In genomic region chr14:121405546-121405945, GRCm38 (mm10) we compare ENCODE assay signal across 10 mouse cellular contexts. TPM values are rescaled to one million over a fixed set of nuclear protein-coding genes. Genes with fewer than 3 reads are reported as not detected.
A peak's percentile ranks its signal among the peaks of the same experiment; 100 is the strongest.
DNase-seq lines count a peak whose midpoint lies in the region; ATAC-seq and TF ChIP-seq lines count a peak whose summit lies in the region.
"Had no signal": no experiment of that assay in that cellular context is flagged by ENCODE, and none has a peak within 500 bp of the region (broad histone marks: within the 10 kb centered on the region; RNA-seq: fewer than 3 reads in every experiment).

No protein-coding gene starts in this region.

- no peaks in the 10 kb centered on the region for H3K36me3 ChIP-seq in testis, adult 2 months (ENCODE audit: control insufficient read depth, insufficient read depth, low read length)
- H3K36me3 ChIP-seq in liver, embryonic 13.5 days = no peaks in the 10 kb centered on the region

- peaks cover 8% of the 10 kb centered on the region for H3K4me1 ChIP-seq in testis, adult 2 months (ENCODE audit: control insufficient read depth, insufficient read depth, low read length)
- no peaks in the 10 kb centered on the region for H3K4me1 ChIP-seq in liver, embryonic 13.5 days (replicated peaks)

- H3K9me3 ChIP-seq in liver, embryonic 13.5 days (replicated peaks) = no peaks in the 10 kb centered on the region

- DNase-seq in CD4-positive, CD25-positive, alpha-beta regulatory T cell, adult 2 months (ENCODE audit: low read depth, low spot score) = peak; percentile 38
- DNase-seq in testis, postnatal 10 days (ENCODE audit: low spot score) = no peak
- no peak for DNase-seq in liver, embryonic 13.5 days
- DNase-seq in adrenal gland, adult 18-20 months (ENCODE audit: low spot score in 2 of 2) = no peak
- no peak for DNase-seq in yolk sac, embryonic 10.5 days (ENCODE audit: low spot score)
- no peak for DNase-seq in right cerebral cortex, postnatal 14 days
- DNase-seq: gastrocnemius, postnatal 25 days had no signal

- peak overlapping the region; percentile 55 for H3K4me2 ChIP-seq in liver, embryonic 13.5 days

- no peak for ATAC-seq in CD4-positive, CD25-positive, alpha-beta regulatory T cell, adult 4 months
- no peak for ATAC-seq in liver, embryonic 13.5 days (ENCODE audit: low read depth)

- H3K27ac ChIP-seq in testis, adult 2 months (ENCODE audit: control insufficient read depth, insufficient read depth, low read depth, low read length) = peak overlapping the region; percentile 85
- no peak overlapping the region for H3K27ac ChIP-seq in liver, embryonic 13.5 days
- H3K27ac ChIP-seq: macrophage had no signal

- H3K27me3 ChIP-seq in testis, adult 2 months (ENCODE audit: control insufficient read depth, insufficient read depth, low read length) = no peaks in the 10 kb centered on the region
- H3K27me3 ChIP-seq in liver, embryonic 13.5 days = 0 out of 2 replicates have a peak, but pooled peaks cover 7% of the 10 kb centered on the region

- TF ChIP-seq POLR2A in testis, adult 2 months (IDR thresholded peaks at IDR 0.05; ENCODE audit: control insufficient read depth, low read depth, low read length) = no peak

- 36% methylated on average over 15 of the region's 15 CpGs for WGBS in liver, embryonic 13.5 days (ENCODE audit: insufficient replicate concordance)

- TF ChIP-seq CTCF in testis, adult 2 months (IDR thresholded peaks at IDR 0.05; ENCODE audit: control insufficient read depth, insufficient read depth, insufficient replicate concordance, low read depth, low read length) = no peak

- peak overlapping the region; percentile 84 for H3K4me3 ChIP-seq in testis, adult 2 months (ENCODE audit: control insufficient read depth, low read depth, low read length)
- peak overlapping the region; percentile 25 for H3K4me3 ChIP-seq in liver, embryonic 13.5 days (replicated peaks)

- no peak overlapping the region for H3K9ac ChIP-seq in liver, embryonic 13.5 days

RNA-seq across cellular contexts. Expression of gene Stk24, which starts 25.7 kb away (rescaled TPM):
- 10 to 100 TPM; 63.3 to 68.7 TPM for polyA plus RNA-seq in CD4-positive, CD25-positive, alpha-beta regulatory T cell, adult 4 months (2017; shearing (Covaris generic))
- 5.8 and 8.5 TPM in 2 replicates for polyA plus RNA-seq in testis, adult 2 months (2012; rRNA removed)
- polyA plus RNA-seq in liver, embryonic 13.5 days (2015; fragmentation: Nextera tagmentation; extraction: Ambion mirVana) = 30.6 and 36.0 TPM in 2 replicates
- total RNA-seq in adrenal gland, adult 18-20 months (2021) = 100 to 1,000 TPM in 1 of 2 experiments, 10 to 100 TPM in 1; 82.2 to 121 TPM
